Mouse (Mus musculus) lung, postnatal 25 days (tissue): Measurements from ENCODE around the gene Ctag2.

Experiments
- DNase-seq: peaks from one replicate; pipeline ENCODE4 v3.0.0; 2022; ENCODE audit warnings: low spot score

Ctag2 gene

DNA sequence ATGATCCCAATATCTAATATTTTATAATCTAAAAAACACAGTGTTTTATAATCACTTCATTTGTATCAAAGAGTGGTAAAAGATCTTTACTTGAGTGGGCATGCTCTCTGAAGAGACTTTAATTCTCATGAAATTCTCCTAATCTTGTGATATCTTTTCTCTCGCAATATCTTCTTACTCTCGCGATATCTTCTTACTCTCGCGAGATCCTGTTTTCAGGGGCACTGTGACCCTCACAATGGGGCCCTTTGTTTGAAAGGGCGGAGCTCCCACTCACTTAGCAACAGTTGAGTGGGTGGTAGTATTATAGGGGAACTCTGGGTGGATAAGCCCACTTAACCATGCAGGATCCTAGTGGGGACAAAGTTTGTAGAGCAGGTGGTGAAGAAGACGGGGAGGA, at the start of gene Ctag2:
Gene Ctag2, plus strand, starts transcription at position 301 of the 400 bp plus-strand sequence.
- DNase-seq, result no peak
